Comparison of ENCODE assay signal across 20 mouse cellular contexts in genomic region chr2:170474125-170474524, GRCm38 (mm10). TPM values are rescaled to one million over a fixed set of nuclear protein-coding genes. Genes with fewer than 3 reads are reported as not detected.
DNase-seq lines count a peak whose midpoint lies in the region; TF ChIP-seq lines count a peak whose summit lies in the region.
"Had no signal": no experiment of that assay in that cellular context is flagged by ENCODE, and none has a peak within 500 bp of the region (broad histone marks: within the 10 kb centered on the region; RNA-seq: fewer than 3 reads in every experiment).

No protein-coding gene starts in this region.

- peak; percentile 22 for DNase-seq in kidney, adult 11 months
- no peak for DNase-seq in kidney, postnatal 14 days
- peak; percentile 55 for DNase-seq in kidney, adult 2 months
- no peak for DNase-seq in kidney, postnatal 4 days
- DNase-seq in kidney, adult 9 months = peak; percentile 50
- DNase-seq in kidney, postnatal 36 days = no peak
- DNase-seq: adrenal gland, adult 2 months; adrenal gland, adult 8-10 months; adrenal gland, postnatal 10 days; adrenal gland, postnatal 14 days; adrenal gland, postnatal 25 days; adrenal gland, postnatal 36 days; B cell, adult 2 months; cerebellum, adult 11 months; cerebellum, adult 11-12 months; cerebellum, adult 18-20 months had no signal

- H3K4me3 ChIP-seq in kidney, adult 2 months (ENCODE audit: insufficient read depth, low read depth, low read length) = no peak overlapping the region

- no peak for TF ChIP-seq CTCF in kidney, adult 2 months (conservative IDR thresholded peaks at IDR 0.05; ENCODE audit: insufficient read depth, insufficient read length, low read depth, low read length)

- no peaks in the 10 kb centered on the region for H3K36me3 ChIP-seq in kidney, adult 2 months (ENCODE audit: control insufficient read depth, insufficient read depth, low read length)
- H3K36me3 ChIP-seq: G1E had no signal

- H3K27me3 ChIP-seq in kidney, adult 2 months (replicated peaks; ENCODE audit: control insufficient read depth, insufficient read depth, low read length) = no peaks in the 10 kb centered on the region
- H3K27me3 ChIP-seq: Patski had no signal

- WGBS in kidney, adult 2 months = 63% methylated on average over 5 of the region's 5 CpGs

- TF ChIP-seq POLR2A in kidney, adult 2 months (IDR thresholded peaks at IDR 0.05; ENCODE audit: low read depth, low read length) = no peak

- H3K27ac ChIP-seq in kidney, adult 2 months (ENCODE audit: insufficient read depth, low read depth, low read length) = no peak overlapping the region; the same call in 1 of the 2 replicates

- H3K4me1 ChIP-seq in kidney, adult 2 months (ENCODE audit: control insufficient read depth, insufficient read depth, low read length) = peaks cover 19% of the 10 kb centered on the region

RNA-seq across cellular contexts. Expression of gene Pfdn4, which starts 22.1 kb away (rescaled TPM):
- polyA plus RNA-seq in kidney, adult 2 months (2012; rRNA removed) = 5.6 TPM in 2 replicates

RNA-seq across cellular contexts. Expression of gene Cyp24a1, which starts 22.8 kb away (rescaled TPM):
- 27.5 and 29.2 TPM in 2 replicates for polyA plus RNA-seq in kidney, adult 2 months (2012; rRNA removed)
- polyA plus RNA-seq: C2C12; CD4-positive, CD25-positive, alpha-beta regulatory T cell, adult 4 months; G1E had no signal

RNA-seq across cellular contexts. Expression of gene Bcas1, which starts 46.5 kb away (rescaled TPM):
- polyA plus RNA-seq in kidney, adult 2 months (2012; rRNA removed) = 0.29 and 0.45 TPM in 2 replicates
- polyA plus RNA-seq: adrenal gland, adult 2 months; C2C12; G1E; Patski had no signal

Comparison
In these comparisons a context has a peak if more than half of its experiments do, and no peak if none do; other contexts are left out.
1. DNase-seq: peak in kidney, adult 11 months (single experiment), kidney, adult 2 months (single experiment) and kidney, adult 9 months (single experiment); none in kidney, postnatal 14 days (single experiment), kidney, postnatal 4 days (0 of 2) and kidney, postnatal 36 days (0 of 2).